Mouse (Mus musculus) midbrain, embryonic 11.5 days (tissue): Measurements from ENCODE around the gene Itgb7. TPM values are rescaled to one million over a fixed set of nuclear protein-coding genes. Genes with fewer than 3 reads are reported as not detected.
A peak's percentile ranks its signal among the peaks of the same experiment; 100 is the strongest.

Source experiments
- ATAC-seq: fragments of 200-750 bp; cut with Nextera tagmentation; 2 replicates; pipeline ENCODE4 v1.8.0; 2017; ENCODE audit warnings: moderate TSS enrichment, moderate library complexity; ENCODE audit not compliant: low FRiP score
- DNase-seq: peaks from one replicate; pipeline ENCODE4 v3.0.0; 2015; ENCODE audit warnings: low spot score; ENCODE audit errors: missing footprints
- H3K27ac ChIP-seq: fragments of 300-500 bp; sonication (generic); 2 replicates; pipeline ENCODE4 v1.5.1; 2014; ENCODE audit warnings: low read depth, low read length
- H3K27me3 ChIP-seq: fragments of 300-500 bp; sonication (generic); 2 replicates; pipeline ENCODE4 v1.6.1; 2014; ENCODE audit warnings: mild to moderate bottlenecking, low read length, moderate library complexity, mixed read lengths; ENCODE audit not compliant: control insufficient read depth, insufficient read depth
- H3K36me3 ChIP-seq: fragments of 300-500 bp; sonication (generic); 2 replicates; pipeline ENCODE4 v1.6.1; 2014; ENCODE audit warnings: mild to moderate bottlenecking, low read length, moderate library complexity, mixed read lengths; ENCODE audit not compliant: control insufficient read depth, insufficient read depth
- H3K4me1 ChIP-seq: fragments of 300-500 bp; sonication (generic); 2 replicates; pipeline ENCODE4 v1.6.1; 2014; ENCODE audit warnings: low read length; ENCODE audit not compliant: control insufficient read depth, insufficient read depth
- H3K4me2 ChIP-seq: fragments of 300-500 bp; sonication (generic); 2 replicates; pipeline ENCODE4 v1.6.1; 2014; ENCODE audit warnings: mild to moderate bottlenecking, moderate library complexity
- H3K4me3 ChIP-seq: fragments of 300-500 bp; sonication (generic); 2 replicates; pipeline ENCODE4 v1.5.1; 2014; ENCODE audit warnings: low read depth, low read length
- H3K9ac ChIP-seq: fragments of 300-500 bp; sonication (generic); 2 replicates; pipeline ENCODE4 v1.6.1; 2014; ENCODE audit warnings: low read length
- H3K9me3 ChIP-seq: fragments of 300-500 bp; sonication (generic); 2 replicates; pipeline ENCODE4 v1.6.1; 2016; ENCODE audit warnings: low read length; ENCODE audit not compliant: control insufficient read depth
- WGBS: fragments of 180-500 bp; shearing (Covaris S2); extraction: QIAGEN DNeasy Blood & Tissue Kit; methylation state at CpG from one replicate; pipeline ENCODE4 v1.1.7; 2014; 5-methylcytosine and 5-hydroxymethylcytosine counted together
- polyA plus RNA-seq: library from polyadenylated mRNA; unstranded; fragments of >200 nt; fragmentation: Nextera tagmentation; extraction: Ambion mirVana; gene quantifications from 2 replicates; pipeline ENCODE4 v1.2.1, GENCODE M21; 2014

Gene Itgb7
- polyA plus RNA-seq, 1 experiment from 2014 or later = 0.15 TPM

DNA sequence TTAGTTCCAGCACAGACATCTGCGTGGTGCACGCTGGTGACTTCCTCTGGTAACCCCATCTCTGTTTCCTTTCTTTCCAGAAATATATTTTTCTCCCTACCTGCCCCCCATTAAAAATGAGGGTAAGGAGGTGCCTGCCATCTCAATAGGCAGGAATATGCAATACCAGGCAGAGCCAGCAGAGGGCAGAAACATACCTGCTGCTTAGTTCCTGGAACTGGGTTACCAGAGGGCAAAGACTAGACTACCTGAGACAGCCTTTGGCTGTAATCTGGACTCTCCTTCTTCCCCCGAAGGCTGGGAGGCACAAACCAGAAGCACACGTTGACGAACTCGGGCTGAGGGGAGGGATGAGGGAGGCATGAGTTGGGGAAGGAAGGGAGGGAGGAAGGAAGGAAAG, 53.5 kb downstream of the Itgb7 start:
- H3K4me1 ChIP-seq = no peaks in the 10 kb centered on the region
- WGBS = 23% methylated on average over 6 of the region's 6 CpGs

DNA sequence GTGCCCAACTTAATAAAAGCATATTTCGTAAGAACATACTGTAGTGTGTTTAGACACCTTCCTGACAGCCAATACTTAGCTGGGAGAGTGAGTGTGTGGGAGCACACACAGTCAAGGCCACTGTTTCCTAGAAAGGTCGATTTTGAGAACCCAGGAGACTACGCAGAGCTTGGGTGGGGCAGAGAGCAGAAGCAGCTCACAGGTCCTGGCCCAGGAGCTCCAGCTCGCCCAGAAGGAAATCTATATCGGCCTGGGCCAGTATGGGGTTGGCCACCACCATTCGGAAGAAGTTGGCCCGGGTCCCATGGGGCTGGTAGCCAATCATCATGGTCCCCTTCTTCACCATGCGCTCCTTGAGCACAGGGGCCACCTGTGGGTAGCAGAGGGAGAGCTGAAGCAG, 54.3 kb downstream of the Itgb7 start:
- H3K4me1 ChIP-seq = no peaks in the 10 kb centered on the region
- ATAC-seq = no peak
- H3K27ac ChIP-seq = no peak overlapping the region
- H3K4me2 ChIP-seq = no peak overlapping the region
- 87% methylated on average over 8 of the region's 8 CpGs for WGBS
- H3K27me3 ChIP-seq = no peaks in the 10 kb centered on the region
- no peak overlapping the region for H3K4me3 ChIP-seq
- H3K36me3 ChIP-seq = no peaks in the 10 kb centered on the region
- DNase-seq = no peak
- H3K9me3 ChIP-seq = no peaks in the 10 kb centered on the region
- no peak overlapping the region for H3K9ac ChIP-seq

More for the DNA sequence above, 53.5 kb downstream of the Itgb7 start:
- no peak overlapping the region for H3K9ac ChIP-seq
- H3K27ac ChIP-seq = no peak overlapping the region
- H3K36me3 ChIP-seq = no peaks in the 10 kb centered on the region
- H3K27me3 ChIP-seq = no peaks in the 10 kb centered on the region
- no peak overlapping the region for H3K4me3 ChIP-seq
- DNase-seq (peak; percentile 94), ATAC-seq (no peak)
- no peaks in the 10 kb centered on the region for H3K9me3 ChIP-seq
- no peak overlapping the region for H3K4me2 ChIP-seq

DNA sequence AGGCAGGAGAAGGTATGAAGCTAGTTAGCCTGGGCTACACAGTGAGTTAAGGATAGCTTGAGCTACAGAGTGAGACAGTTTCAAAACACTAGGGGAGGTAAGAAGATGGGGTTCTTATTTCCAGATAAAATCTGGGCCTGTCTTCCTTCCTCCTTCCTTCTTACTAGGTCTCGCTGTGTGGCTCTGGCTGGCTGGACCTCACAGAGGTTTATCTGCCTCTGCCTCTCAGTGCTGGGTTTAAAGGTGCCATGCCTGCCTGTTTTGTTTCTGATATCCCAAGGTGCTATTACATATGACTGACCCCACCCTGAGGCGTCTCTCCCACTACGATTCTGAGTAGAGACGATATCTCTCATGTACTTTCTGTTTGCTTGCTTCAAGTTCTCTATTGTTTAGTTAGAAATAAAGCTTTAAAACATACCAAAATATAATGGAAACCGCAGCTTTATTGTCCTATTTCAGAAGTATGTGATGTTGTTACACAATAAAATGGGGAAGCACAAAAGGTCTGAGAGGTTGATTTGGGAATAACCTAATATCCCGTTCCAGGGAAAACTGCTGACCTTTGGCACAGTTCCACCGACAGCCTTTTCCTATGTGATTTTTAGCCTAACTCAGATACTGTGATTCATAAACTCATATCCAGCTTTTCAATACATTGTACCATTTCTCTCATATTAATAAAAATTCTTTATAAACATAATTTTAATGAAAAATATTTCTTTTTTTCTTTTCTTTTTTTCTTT, 55.0 kb downstream of the Itgb7 start:
- ATAC-seq = no peak
- Histone ChIP-seq H3K27me3 (no peaks in the 10 kb centered on the region), H3K9ac (no peak overlapping the region), H3K4me3 (no peak overlapping the region), H3K4me2 (no peak overlapping the region), H3K9me3 (no peaks in the 10 kb centered on the region), H3K27ac (no peak overlapping the region), H3K4me1 (no peaks in the 10 kb centered on the region), H3K36me3 (no peaks in the 10 kb centered on the region)
- no peak for DNase-seq
- 88% methylated on average over 7 of the region's 7 CpGs for WGBS

DNA sequence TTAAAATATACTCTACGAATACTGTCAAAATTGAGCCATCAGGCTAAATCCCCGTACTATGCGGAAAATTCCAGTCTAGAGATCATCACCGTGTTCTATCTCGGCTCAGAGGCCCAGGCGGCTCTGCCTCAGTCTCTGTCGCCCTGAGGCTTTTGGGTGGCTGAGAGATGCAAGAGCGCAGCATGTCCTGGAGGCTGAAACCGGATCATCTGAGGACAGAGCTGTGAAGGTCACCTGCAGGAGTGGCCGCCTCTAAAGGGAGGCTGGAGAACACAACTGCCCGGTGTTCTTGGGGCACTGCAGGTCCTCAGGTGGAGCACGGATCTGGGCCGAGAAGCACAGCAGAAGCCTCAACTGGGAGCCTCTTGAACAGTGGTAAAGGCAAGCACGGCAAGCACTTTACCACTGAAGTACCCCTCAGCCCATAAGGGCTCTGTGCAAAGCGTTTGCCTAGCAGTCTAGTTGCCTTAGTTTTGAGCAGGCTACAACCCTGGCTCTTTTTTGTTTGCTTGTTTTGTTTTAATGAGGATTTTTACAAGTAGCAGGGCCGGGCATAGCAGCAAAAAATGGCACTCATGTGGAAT, 55.9 kb downstream of the Itgb7 start:
- WGBS = 88% methylated on average over 16 of the region's 16 CpGs
- Histone ChIP-seq H3K9ac (no peak overlapping the region), H3K4me1 (no peaks in the 10 kb centered on the region), H3K4me2 (no peak overlapping the region), H3K27ac (no peak overlapping the region), H3K4me3 (no peak overlapping the region), H3K36me3 (no peaks in the 10 kb centered on the region), H3K9me3 (no peaks in the 10 kb centered on the region), H3K27me3 (no peaks in the 10 kb centered on the region)
- ATAC-seq = no peak
- no peak for DNase-seq

DNA sequence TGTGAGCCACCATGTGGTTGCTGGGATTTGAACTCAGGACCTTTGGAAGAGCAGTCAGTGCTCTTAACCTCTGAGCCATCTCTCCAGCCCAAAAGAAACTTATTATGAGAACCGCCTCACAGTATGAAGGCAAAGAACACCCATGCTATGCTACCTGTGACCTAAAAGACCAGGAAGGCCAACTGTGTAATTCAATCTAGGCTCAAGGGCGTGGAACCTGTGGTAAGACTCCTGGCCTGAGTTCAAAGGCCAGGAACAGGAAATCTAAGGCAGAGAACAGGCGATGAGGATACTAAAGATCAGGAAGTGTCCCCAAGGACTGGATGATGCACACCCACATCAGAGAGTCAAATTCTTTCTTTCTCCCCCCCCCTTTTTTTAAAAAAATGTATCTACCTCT, 58.2 kb downstream of the Itgb7 start:
- Histone ChIP-seq H3K27ac (no peak overlapping the region), H3K9ac (no peak overlapping the region), H3K27me3 (no peaks in the 10 kb centered on the region), H3K36me3 (no peaks in the 10 kb centered on the region), H3K4me1 (no peaks in the 10 kb centered on the region), H3K9me3 (no peaks in the 10 kb centered on the region), H3K4me3 (no peak overlapping the region), H3K4me2 (no peak overlapping the region)
- WGBS = 89% methylated on average over 3 of the region's 3 CpGs
- ATAC-seq = no peak
- no peak for DNase-seq

DNA sequence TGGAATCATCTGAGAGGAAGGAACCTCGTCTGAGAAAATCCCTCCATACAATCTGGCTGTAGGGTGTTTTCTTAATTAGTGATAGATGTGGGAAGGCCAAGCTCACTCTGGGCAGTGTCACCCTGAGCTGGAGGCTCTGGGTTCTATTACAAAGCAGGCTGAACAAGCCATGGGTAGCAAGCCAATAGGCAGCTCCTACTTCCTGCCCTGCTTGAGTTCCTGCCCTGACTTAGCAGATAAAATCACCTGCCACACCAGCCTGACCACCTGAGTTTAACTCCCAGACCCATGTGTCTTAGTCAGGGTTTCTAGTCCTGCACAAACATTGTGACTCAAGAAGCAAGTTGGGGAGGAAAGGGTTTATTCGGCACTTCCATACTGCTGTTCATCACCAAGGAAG, 62.7 kb downstream of the Itgb7 start:
- no peak for DNase-seq

DNA sequence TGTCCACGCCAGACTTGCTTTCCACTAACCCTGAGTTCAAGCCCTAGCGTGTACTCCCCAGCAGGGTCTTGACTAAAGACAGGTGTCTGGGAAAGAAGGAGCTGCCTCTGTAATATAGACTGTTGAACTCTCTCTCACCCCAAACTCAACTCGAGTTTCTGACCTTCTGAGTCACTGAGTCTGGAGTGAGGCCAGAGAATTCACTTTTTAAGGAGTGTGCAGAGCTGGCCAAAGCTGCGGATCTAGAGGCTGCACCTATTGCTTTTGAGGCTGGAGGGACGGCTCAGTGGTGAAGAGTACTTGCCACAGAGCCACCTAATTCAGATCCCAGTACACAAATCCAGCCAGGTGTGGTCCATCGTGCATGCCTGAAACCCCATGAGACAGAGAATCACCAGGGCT, 64.1 kb downstream of the Itgb7 start:
- no peaks in the 10 kb centered on the region for H3K36me3 ChIP-seq
- no peak overlapping the region for H3K9ac ChIP-seq
- 65% methylated on average over 6 of the region's 6 CpGs for WGBS
- H3K4me1 ChIP-seq = no peaks in the 10 kb centered on the region
- no peak overlapping the region for H3K4me3 ChIP-seq
- no peak overlapping the region for H3K4me2 ChIP-seq
- no peak for DNase-seq
- no peak overlapping the region for H3K27ac ChIP-seq
- H3K9me3 ChIP-seq = no peaks in the 10 kb centered on the region
- no peaks in the 10 kb centered on the region for H3K27me3 ChIP-seq
- no peak for ATAC-seq

More for the DNA sequence above, 62.7 kb downstream of the Itgb7 start:
- H3K27me3 ChIP-seq = no peaks in the 10 kb centered on the region
- no peak for ATAC-seq
- H3K36me3 ChIP-seq = no peaks in the 10 kb centered on the region
- H3K27ac ChIP-seq = no peak overlapping the region
- H3K9me3 ChIP-seq = no peaks in the 10 kb centered on the region
- no peak overlapping the region for H3K4me2 ChIP-seq
- H3K4me1 ChIP-seq = no peaks in the 10 kb centered on the region
- 85% methylated on average over 2 of the region's 2 CpGs for WGBS
- H3K9ac ChIP-seq = no peak overlapping the region
- H3K4me3 ChIP-seq = no peak overlapping the region

Other genes with a start within 250 kb of the Itgb7 start
- gene Krt8, start 227.5 kb downstream of the Itgb7 start, polyA plus RNA-seq = 9.2 and 10.2 TPM in 2 replicates
- gene Krt18, start 203.8 kb downstream of the Itgb7 start, polyA plus RNA-seq = 5.0 and 5.6 TPM in 2 replicates
- gene Eif4b, start 158.2 kb downstream of the Itgb7 start, polyA plus RNA-seq = 106 and 107 TPM in 2 replicates
- 7.5 TPM in 2 replicates for gene Tns2, start 131.5 kb downstream of the Itgb7 start, polyA plus RNA-seq
- 9.8 and 10.5 TPM in 2 replicates for gene Spryd3, start 95.7 kb downstream of the Itgb7 start, polyA plus RNA-seq
- gene Igfbp6, start 87.6 kb downstream of the Itgb7 start, polyA plus RNA-seq = 0.34 and 0.40 TPM in 2 replicates
- not detected in 2 replicates for gene Soat2, start 81.4 kb downstream of the Itgb7 start, polyA plus RNA-seq
- 58.9 and 61.1 TPM in 2 replicates for gene Zfp740, start 28.7 kb downstream of the Itgb7 start, polyA plus RNA-seq
- 21.9 and 25.9 TPM in 2 replicates for gene Csad, start 27.2 kb downstream of the Itgb7 start, polyA plus RNA-seq
- 10.1 and 10.5 TPM in 2 replicates for gene Rarg, start 25.6 kb upstream of the Itgb7 start, polyA plus RNA-seq
- gene Gm9918, start 38.6 kb upstream of the Itgb7 start, polyA plus RNA-seq = 0.15 and 0.23 TPM in 2 replicates
- 50.8 and 53.0 TPM in 2 replicates for gene Mfsd5, start 47.5 kb upstream of the Itgb7 start, polyA plus RNA-seq
- gene Espl1, start 64.3 kb upstream of the Itgb7 start, polyA plus RNA-seq = 29.4 and 33.3 TPM in 2 replicates
- gene Pfdn5, start 94.2 kb upstream of the Itgb7 start, polyA plus RNA-seq = 404 and 408 TPM in 2 replicates
- 97.8 and 99.5 TPM in 2 replicates for gene Myg1, start 99.8 kb upstream of the Itgb7 start, polyA plus RNA-seq
- gene Aaas, start 118.8 kb upstream of the Itgb7 start, polyA plus RNA-seq = 76.5 and 82.5 TPM in 2 replicates
- gene Sp7, start 135.2 kb upstream of the Itgb7 start, polyA plus RNA-seq = 0.51 and 0.90 TPM in 2 replicates
- 11.2 and 11.7 TPM in 2 replicates for gene Sp1, start 174.2 kb upstream of the Itgb7 start, polyA plus RNA-seq
- 0.37 TPM in 1 of 2 replicates, not detected in the other for gene Amhr2, start 213.4 kb upstream of the Itgb7 start, polyA plus RNA-seq
- 92.7 and 110 TPM in 2 replicates for gene Prr13, start 227.1 kb upstream of the Itgb7 start, polyA plus RNA-seq
- 234 and 255 TPM in 2 replicates for gene Pcbp2, start 238.6 kb upstream of the Itgb7 start, polyA plus RNA-seq